Mouse (Mus musculus) G1E (cell line): Measurements from ENCODE around the gene Lrch1.

ENCODE experiments used
- CTCF ChIP-seq: IDR thresholded peaks from 2 replicates; pipeline ENCODE4 v1.5.1; 2012; ENCODE audit warnings: low read depth, low read length, inconsistent platforms, mixed read lengths
- GATA1 ChIP-seq: IDR thresholded peaks from 2 replicates; pipeline ENCODE4 v1.6.1; 2012; ENCODE audit warnings: borderline replicate concordance, low read length, inconsistent platforms, mixed read lengths
- GATA2 ChIP-seq: IDR thresholded peaks from 2 replicates; pipeline ENCODE4 v1.6.1; 2012; ENCODE audit warnings: low read depth, low read length, inconsistent platforms, borderline replicate concordance
- TAL1 ChIP-seq: conservative IDR thresholded peaks from 2 replicates; pipeline ENCODE4 v1.6.1; 2012; ENCODE audit warnings: low read depth, low read length, inconsistent platforms, mixed read lengths

- TF ChIP-seq GATA1, result no peak
- no peak for TF ChIP-seq CTCF
- TF ChIP-seq TAL1, result no peak
- no peak for TF ChIP-seq GATA2
These were observed 29.3 kb upstream of the Lrch1 start for GRCm38 (mm10) chr14:74976972-74977371.
